Mouse (Mus musculus) layer of hippocampus, adult 18-20 months (tissue): ENCODE data around the gene Srp72. TPM values are rescaled to one million over a fixed set of nuclear protein-coding genes. Genes with fewer than 3 reads are reported as not detected.

Source experiments
- DNase-seq, 2 experiments: peaks; one replicate each; pipeline ENCODE4 v3.0.0; 2022; ENCODE audit warnings: low spot score in 2 of 2
- total RNA-seq, 2 experiments: library from RNA; stranded (reverse); gene quantifications; 2 replicates each; pipeline ENCODE4 v1.2.3; 2021

Srp72 gene
- total RNA-seq, 2 experiments from 2014 or later, result 93.1 to 102 TPM

DNA sequence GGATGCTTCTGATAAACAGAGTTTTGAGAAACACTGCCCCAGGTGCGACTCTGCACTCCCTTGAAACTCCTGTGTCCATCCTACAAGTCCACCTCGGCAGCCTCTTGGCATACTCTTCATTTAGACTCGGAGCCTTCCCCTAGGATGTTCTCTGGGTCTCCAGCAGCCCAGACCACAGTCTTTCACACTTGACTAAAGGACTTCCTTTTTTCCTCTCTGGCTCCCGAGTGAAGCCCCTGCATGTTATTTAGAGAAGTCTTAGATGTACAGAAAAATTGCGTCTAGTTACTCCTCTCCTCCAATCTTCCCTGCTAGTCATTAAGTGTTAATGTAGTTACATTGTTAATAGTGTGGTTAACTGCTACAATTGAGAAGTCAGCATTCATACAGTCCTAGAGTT lies 69.9 kb downstream of the Srp72 start:
- no peak for DNase-seq

Other genes with a start within 250 kb of the Srp72 start
- gene Aasdh, start 69.2 kb upstream of the Srp72 start, total RNA-seq, result 10 to 100 TPM; 19.3 to 23.2 TPM
- gene Paics, start 23.4 kb upstream of the Srp72 start, total RNA-seq, result 10 to 100 TPM; 89.6 to 91.3 TPM
- 10 to 100 TPM; 16.2 to 17.8 TPM for gene Ppat, start 23.1 kb upstream of the Srp72 start, total RNA-seq
- not detected for gene Arl9, start 29.4 kb downstream of the Srp72 start, total RNA-seq
- 1 to 10 TPM in 1 of 2 experiments, under 1 TPM in 1; 0.97 to 1.1 TPM for gene Thegl, start 41.3 kb downstream of the Srp72 start, total RNA-seq
- 10 to 100 TPM; 82.2 to 84.9 TPM for gene Hopx, start 140.4 kb downstream of the Srp72 start, total RNA-seq
- gene Spink2, start 236.8 kb downstream of the Srp72 start, total RNA-seq, result not detected